Mouse (Mus musculus) thymus, adult 18-20 months (tissue): Measurements from ENCODE around the gene Kcna5.

Experiments used
- DNase-seq, 2 experiments: peaks; one replicate each; pipeline ENCODE4 v3.0.0; 2022; ENCODE audit warnings: mixed read lengths in 2 of 2

Kcna5 gene

GRCm38 (mm10) chr6:126535208-126535910 lies at the start of gene Kcna5:
Gene Kcna5, minus strand, starts transcription at chr6:126535412.
- DNase-seq, result no peak

GRCm38 (mm10) chr6:126583075-126583474 lies 47.9 kb upstream of the Kcna5 start:
- no peak for DNase-seq

DNA sequence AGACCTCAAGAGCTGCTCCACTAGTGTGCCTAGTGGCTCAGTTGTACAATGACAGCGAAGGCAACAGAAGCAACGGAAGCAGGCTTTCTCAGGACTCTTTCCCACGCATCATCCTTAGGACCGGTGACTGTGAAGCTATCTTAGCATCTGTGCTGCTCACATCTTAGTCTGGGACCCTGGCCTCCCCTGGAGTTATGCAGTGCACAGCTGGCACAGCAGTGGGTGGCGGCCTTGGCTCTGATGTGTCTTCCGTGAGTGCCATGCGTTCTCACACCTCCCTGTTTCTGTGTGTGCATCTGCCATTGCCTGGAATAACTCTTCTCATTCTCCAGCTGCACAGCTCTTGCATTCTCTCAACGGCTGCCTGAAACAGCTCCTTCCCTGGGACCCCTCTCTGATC lies 46.4 kb upstream of the Kcna5 start:
- no peak for DNase-seq

GRCm38 (mm10) chr6:126580571-126580970 lies 45.4 kb upstream of the Kcna5 start:
- no peak for DNase-seq

DNA sequence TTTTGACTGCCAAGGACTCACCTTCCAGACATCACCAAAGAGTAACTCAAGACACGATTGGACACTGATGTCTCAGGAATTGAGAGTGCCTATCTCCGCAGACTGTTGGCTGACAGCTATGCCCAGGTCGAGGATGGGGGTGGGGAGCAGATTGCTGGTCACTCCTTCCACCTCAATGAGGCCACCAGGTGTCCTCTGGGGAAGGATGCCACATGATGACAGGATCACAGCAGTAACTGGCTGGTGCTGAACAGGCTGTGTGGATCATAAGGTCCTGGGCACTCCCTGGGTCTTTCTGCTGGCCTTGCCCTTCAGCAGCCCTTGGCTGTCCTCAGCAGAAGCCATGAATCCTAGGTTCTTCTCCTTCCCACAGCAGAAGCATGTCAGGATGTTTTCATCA lies 42.2 kb upstream of the Kcna5 start:
- no peak for DNase-seq

DNA sequence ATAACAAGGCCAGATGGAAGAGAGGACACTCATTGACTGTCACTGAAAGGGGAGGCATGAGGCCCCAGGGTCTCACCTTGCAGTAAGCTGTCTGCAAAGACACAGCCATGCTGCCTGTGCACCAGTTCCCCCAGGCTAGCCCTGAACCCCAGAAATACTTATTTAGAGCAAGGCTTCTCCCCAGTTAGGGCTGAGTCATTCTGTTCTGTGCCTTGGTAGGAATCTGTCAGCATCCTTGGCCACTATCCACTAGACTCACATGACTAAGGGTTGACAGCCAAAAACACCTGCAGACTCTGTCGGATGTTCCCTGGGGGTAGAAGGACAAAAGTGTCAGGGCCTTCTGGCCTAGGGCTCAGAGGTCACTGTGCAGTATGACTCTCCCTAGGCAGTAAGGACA lies 41.4 kb upstream of the Kcna5 start:
- DNase-seq, result no peak

GRCm38 (mm10) chr6:126574778-126575177 lies 39.6 kb upstream of the Kcna5 start:
- DNase-seq, result no peak

GRCm38 (mm10) chr6:126573021-126573420 lies 37.8 kb upstream of the Kcna5 start:
- DNase-seq, result no peak

DNA sequence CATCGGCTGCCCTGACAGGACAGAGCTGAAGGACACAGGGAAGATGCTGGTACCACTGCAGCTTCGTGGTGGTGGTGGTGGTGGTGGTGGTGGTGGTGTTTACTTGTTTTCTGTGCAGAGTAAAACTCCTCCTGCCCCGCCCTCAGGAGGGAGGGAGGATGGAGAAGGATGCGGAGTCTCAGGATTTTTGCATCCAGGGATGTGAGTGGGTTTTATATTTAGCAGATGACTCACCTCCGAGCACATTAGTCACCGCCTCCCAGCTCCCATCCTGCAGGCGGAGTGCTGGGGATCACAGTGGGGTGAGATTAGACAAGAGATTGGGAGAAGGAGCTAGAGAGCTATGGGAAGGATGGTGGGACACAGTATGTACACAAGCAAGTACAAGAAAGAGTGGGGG lies 34.6 kb upstream of the Kcna5 start:
- no peak for DNase-seq

GRCm38 (mm10) chr6:126568046-126568830 lies 33.0 kb upstream of the Kcna5 start:
- DNase-seq, result no peak

- DNase-seq, result no peak
Observed at GRCm38 (mm10) chr6:126567326-126567725, 32.1 kb upstream of the Kcna5 start.

DNA sequence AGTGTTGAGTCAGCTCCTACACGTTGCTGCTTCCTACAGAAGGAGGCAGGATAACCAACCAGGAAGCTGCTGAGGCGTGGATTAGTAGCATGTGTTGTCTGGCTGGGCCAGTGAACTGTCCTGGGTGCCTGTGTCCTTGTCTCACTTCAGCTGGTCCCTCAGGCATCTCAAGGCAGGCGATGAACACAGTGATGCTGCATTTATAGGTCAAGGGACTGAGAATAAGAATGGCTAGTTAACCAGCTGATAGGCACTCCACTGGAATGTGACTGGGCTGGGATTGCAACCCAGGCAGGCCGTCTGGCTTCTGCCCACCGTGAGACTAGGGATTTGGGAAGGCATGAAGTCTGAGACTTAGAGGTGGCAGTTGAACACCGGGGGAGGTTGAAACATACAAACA lies 29.2 kb upstream of the Kcna5 start:
- DNase-seq, result no peak

DNA sequence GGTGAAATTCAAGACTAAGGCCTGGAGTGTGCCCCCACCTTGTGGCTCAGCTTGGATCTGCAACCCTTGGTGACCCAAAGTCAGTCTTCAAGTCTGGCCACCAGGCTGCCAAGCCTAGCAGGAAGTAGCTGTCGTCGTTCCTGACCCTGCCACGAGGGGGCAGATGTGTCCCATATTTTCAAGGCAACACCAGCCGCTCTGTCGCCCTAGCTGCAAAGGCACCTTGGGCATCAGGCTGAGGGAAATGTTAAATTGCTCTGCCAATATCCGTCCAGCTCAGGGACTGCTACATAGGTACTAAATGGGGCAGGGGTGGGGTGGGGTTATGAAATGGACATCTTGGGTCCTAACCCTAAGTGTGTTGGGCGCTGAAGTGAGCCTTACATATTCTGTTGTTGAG lies 28.7 kb upstream of the Kcna5 start:
- peak in 1 of 2 experiments; percentile 11 for DNase-seq

DNA sequence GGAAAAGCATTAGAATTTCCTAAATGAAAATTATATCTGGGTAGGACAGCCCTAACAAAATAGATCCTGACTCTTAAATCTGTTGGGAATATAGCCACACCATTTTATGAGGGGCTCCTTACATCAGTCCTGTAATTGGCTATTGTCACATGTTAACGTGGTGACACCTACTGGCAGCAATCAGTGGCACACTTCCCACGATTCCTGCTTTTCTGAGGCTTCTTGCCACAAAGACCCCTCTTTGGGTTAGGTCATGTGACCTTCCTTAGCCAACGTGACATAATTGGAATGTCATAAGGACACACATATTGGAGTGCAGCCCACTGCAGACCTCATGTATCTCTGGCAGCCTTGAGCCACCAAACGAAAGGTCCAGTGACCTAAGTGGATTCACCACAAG lies 26.5 kb upstream of the Kcna5 start:
- no peak for DNase-seq

DNA sequence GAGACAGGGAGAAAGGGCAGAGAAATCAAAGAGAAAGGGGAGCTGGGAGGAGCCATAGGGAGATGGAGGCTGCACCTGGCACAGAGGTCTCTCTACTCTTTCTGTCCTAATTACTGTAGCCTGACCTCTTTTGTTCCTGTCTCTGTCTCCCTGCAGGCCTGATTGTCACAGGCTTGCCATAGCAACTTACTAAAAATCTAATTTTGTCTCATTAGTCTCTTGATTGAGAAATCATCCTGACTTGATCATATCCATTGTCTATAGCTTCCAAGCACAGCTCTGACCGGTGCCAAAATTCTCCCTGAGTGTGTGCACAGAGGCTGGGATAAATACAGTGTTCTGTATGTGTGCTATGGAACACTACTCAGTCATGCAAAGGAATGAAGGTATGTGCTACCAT lies 25.5 kb upstream of the Kcna5 start:
- no peak for DNase-seq

GRCm38 (mm10) chr6:126560036-126560435 lies 24.8 kb upstream of the Kcna5 start:
- DNase-seq, result no peak

DNA sequence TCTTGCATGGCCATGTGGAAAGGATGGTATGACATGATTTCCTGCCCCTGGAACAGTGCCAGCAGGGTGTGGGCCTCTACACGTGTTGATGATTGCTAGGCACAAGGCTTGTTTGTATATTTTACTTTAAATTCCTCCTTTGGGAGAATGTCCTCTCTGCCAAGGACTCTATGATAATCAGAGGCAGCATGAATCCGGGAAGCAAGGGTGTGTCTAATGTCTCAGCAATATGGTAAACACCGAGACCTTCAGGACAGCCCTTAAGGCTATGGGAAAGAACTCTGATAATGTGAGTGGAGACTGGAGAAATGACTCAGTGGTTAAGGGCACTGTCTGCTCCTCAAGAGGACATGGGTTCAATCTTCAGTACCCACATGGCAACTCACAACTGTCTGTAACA lies 23.1 kb upstream of the Kcna5 start:
- DNase-seq, result no peak

DNA sequence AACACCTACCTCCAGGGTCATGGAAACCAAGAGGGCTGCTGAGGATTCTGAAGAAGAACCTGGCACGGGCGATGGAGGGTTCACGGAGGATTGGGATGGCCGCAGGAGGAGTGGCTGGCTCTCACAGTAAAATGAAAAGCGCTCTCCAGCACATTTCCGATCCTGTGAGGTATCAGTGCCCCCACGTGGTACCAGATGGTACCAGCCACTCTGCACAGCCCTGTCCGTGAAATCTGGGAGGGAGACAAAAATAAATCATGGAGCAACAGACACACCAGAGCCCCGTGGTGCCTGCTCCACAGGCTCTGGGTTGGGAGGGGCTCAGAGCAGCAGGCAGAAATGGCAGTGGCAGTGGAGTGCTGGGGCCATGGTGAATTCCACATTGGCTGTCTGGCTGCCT lies 18.6 kb upstream of the Kcna5 start:
- DNase-seq, result no peak

GRCm38 (mm10) chr6:126551862-126552395 lies 16.7 kb upstream of the Kcna5 start:
- no peak for DNase-seq

- DNase-seq, result no peak
Observed at GRCm38 (mm10) chr6:126544107-126545036, 9.2 kb upstream of the Kcna5 start.

- no peak for DNase-seq
Observed at GRCm38 (mm10) chr6:126542724-126543123, 7.5 kb upstream of the Kcna5 start.

DNA sequence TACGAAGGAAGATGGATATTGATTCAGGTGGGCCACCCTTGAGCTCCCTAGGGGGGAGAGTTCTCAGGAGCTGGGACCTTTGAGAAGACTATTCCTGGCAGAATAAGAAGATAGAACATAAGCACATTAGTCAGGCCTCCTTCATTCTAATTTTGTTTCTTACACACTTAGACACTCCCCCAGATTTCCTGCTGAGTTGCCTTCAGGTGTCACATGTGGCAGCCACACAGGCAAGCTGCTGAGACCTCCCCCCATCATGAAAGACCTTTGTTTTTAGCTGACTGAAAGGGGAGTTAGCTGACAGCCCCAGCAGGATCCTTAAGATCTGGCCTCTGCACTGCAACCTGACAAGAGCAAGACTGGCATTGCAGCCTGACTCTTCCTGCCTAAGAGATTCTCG lies 2.3 kb upstream of the Kcna5 start:
- DNase-seq, result no peak

- no peak for DNase-seq
Observed at GRCm38 (mm10) chr6:126536926-126537325, 1.7 kb upstream of the Kcna5 start.
